Mouse (Mus musculus) CH12.LX (cell line): ENCODE data around the gene Hnf1a. TPM values are rescaled to one million over a fixed set of nuclear protein-coding genes. Genes with fewer than 3 reads are reported as not detected.

ENCODE experiments used
- DNase-seq: peaks from one replicate; pipeline ENCODE4 v3.0.0-alpha.2; 2013; ENCODE audit errors: extremely low read depth
- H3K27ac ChIP-seq: 2 replicates; pipeline ENCODE4 v1.5.1; 2012; ENCODE audit warnings: low read depth, mild to moderate bottlenecking, control low read depth, moderate library complexity; ENCODE audit not compliant: insufficient read depth
- H3K27me3 ChIP-seq: replicated peaks from 2 replicates; pipeline ENCODE3; 2012; ENCODE audit warnings: inconsistent platforms
- H3K36me3 ChIP-seq, 2 experiments: replicated peaks in 1 of 2; 2 replicates each; pipeline versions ENCODE3 to v1.6.1; 2012; ENCODE audit warnings: inconsistent platforms in 1 of 2, low read length in 1 of 2, mild to moderate bottlenecking in 1 of 2, mixed read lengths in 1 of 2, moderate library complexity in 1 of 2; ENCODE audit not compliant: control insufficient read depth in 1 of 2, insufficient read depth in 1 of 2
- H3K4me1 ChIP-seq, 2 experiments: 2 replicates each; pipeline ENCODE4 v1.6.1; 2012; ENCODE audit warnings: inconsistent platforms in 1 of 2, moderate library complexity in 1 of 2; ENCODE audit not compliant: insufficient read depth in 2 of 2, control insufficient read depth in 1 of 2
- H3K4me2 ChIP-seq: 2 replicates; pipeline ENCODE4 v1.6.1; 2012; ENCODE audit warnings: low read depth, mild to moderate bottlenecking, control low read depth; ENCODE audit not compliant: poor library complexity, insufficient read depth, severe bottlenecking
- H3K4me3 ChIP-seq, 3 experiments: fragments of 150-350 bp in 1 of 3; sonication (generic) in 1 of 3; replicated peaks in 1 of 3; 2 replicates each; pipeline versions ENCODE3 to v1.5.1; 2011 to 2012; ENCODE audit warnings: low read depth in 2 of 3, low read length in 2 of 3, mild to moderate bottlenecking in 2 of 3, moderate library complexity in 2 of 3, control low read depth in 1 of 3, improper control_type of control experiment in 1 of 3, inconsistent platforms in 1 of 3, mixed read lengths in 1 of 3; ENCODE audit not compliant: poor library complexity in 1 of 3
- H3K79me2 ChIP-seq: replicated peaks from 2 replicates; pipeline ENCODE4 v1.6.1; 2012; ENCODE audit warnings: mild to moderate bottlenecking, moderate library complexity; ENCODE audit not compliant: control insufficient read depth, poor library complexity, insufficient read depth, severe bottlenecking; ENCODE audit errors: extremely low read depth
- H3K9ac ChIP-seq: 2 replicates; pipeline ENCODE4 v1.6.1; 2012; ENCODE audit warnings: low read depth, mild to moderate bottlenecking, control low read depth, moderate library complexity; ENCODE audit not compliant: insufficient read depth
- H3K9me3 ChIP-seq: replicated peaks from 2 replicates; pipeline ENCODE3; 2012; ENCODE audit warnings: low read length, inconsistent platforms, mixed read lengths
- BHLHE40 ChIP-seq: IDR thresholded peaks from 2 replicates; pipeline ENCODE4 v1.6.1; 2011; ENCODE audit warnings: mild to moderate bottlenecking, low read depth, low read length, improper control_type of control experiment
- ELF1 ChIP-seq: IDR thresholded peaks from 2 replicates; pipeline ENCODE4 v1.6.1; 2014; ENCODE audit warnings: low read depth, mild to moderate bottlenecking, inconsistent platforms, low read length, improper control_type of control experiment
- ETS1 ChIP-seq: conservative IDR thresholded peaks from 2 replicates; pipeline ENCODE4 v1.6.1; 2012; ENCODE audit warnings: low read depth, mild to moderate bottlenecking, inconsistent platforms, low read length, improper control_type of control experiment, moderate library complexity
- HCFC1 ChIP-seq: IDR thresholded peaks from 2 replicates; pipeline ENCODE4 v1.6.1; 2012; ENCODE audit warnings: low read depth, mild to moderate bottlenecking, inconsistent platforms, low read length, improper control_type of control experiment
- IRF4 ChIP-seq: IDR thresholded peaks from 2 replicates; pipeline ENCODE4 v1.6.1; 2014; ENCODE audit warnings: low read depth, mild to moderate bottlenecking, inconsistent platforms, low read length, improper control_type of control experiment
- MEF2A ChIP-seq: IDR thresholded peaks from 2 replicates; pipeline ENCODE4 v1.6.1; 2014; ENCODE audit warnings: low read depth, mild to moderate bottlenecking, inconsistent platforms, low read length, improper control_type of control experiment, borderline replicate concordance
- MXI1 ChIP-seq: IDR thresholded peaks from 2 replicates; pipeline ENCODE4 v1.6.1; 2011; ENCODE audit warnings: mild to moderate bottlenecking, low read depth, low read length, improper control_type of control experiment
- NELFE ChIP-seq: IDR thresholded peaks from 2 replicates; pipeline ENCODE4 v1.6.1; 2011; ENCODE audit warnings: low read depth, low read length, improper control_type of control experiment
- NRF1 ChIP-seq: IDR thresholded peaks from 2 replicates; pipeline ENCODE4 v1.6.1; 2014; ENCODE audit warnings: low read depth, mild to moderate bottlenecking, inconsistent platforms, low read length, improper control_type of control experiment, moderate library complexity
- POLR2AphosphoS2 ChIP-seq: IDR thresholded peaks from 2 replicates; pipeline ENCODE4 v1.6.1; 2011; ENCODE audit warnings: low read depth, low read length, improper control_type of control experiment
- RAD21 ChIP-seq: IDR thresholded peaks from 2 replicates; pipeline ENCODE4 v1.6.1; 2011; ENCODE audit warnings: low read depth, mild to moderate bottlenecking, low read length, improper control_type of control experiment, moderate library complexity
- SIN3A ChIP-seq: IDR thresholded peaks from 2 replicates; pipeline ENCODE4 v1.6.1; 2012; ENCODE audit warnings: low read length, improper control_type of control experiment, inconsistent platforms
- SMC3 ChIP-seq: IDR thresholded peaks from 2 replicates; pipeline ENCODE4 v1.6.1; 2011; ENCODE audit warnings: low read depth, low read length, improper control_type of control experiment
- TBP ChIP-seq: conservative IDR thresholded peaks from 2 replicates; pipeline ENCODE4 v1.6.1; 2011; ENCODE audit warnings: low read depth, low read length, improper control_type of control experiment
- TCF12 ChIP-seq: IDR thresholded peaks from 2 replicates; pipeline ENCODE4 v1.6.1; 2014; ENCODE audit warnings: low read depth, mild to moderate bottlenecking, inconsistent platforms, low read length, improper control_type of control experiment
- UBTF ChIP-seq: IDR thresholded peaks from 2 replicates; pipeline ENCODE4 v1.6.1; 2012; ENCODE audit warnings: low read depth, mild to moderate bottlenecking, inconsistent platforms, low read length, improper control_type of control experiment, moderate library complexity
- ZMIZ1 ChIP-seq: IDR thresholded peaks from 2 replicates; pipeline ENCODE4 v1.6.1; 2012; ENCODE audit warnings: low read depth, mild to moderate bottlenecking, inconsistent platforms, low read length, improper control_type of control experiment
- ZNF384 ChIP-seq: IDR thresholded peaks from 2 replicates; pipeline ENCODE4 v1.6.1; 2012; ENCODE audit warnings: low read depth, low read length, improper control_type of control experiment, inconsistent platforms
- dilution Hi-C: fragments of 300-500 bp; cut with MboI; formaldehyde crosslinking; loops from 2 replicates; pipeline ENCODE4 v1.14.3; 2020; ENCODE audit warnings: low sequenced_read_pairs; ENCODE audit not compliant: extremely low pct_unique_long_range_greater_than_20kb, extremely low pct_ligation_motif_present
- in situ Hi-C: fragments of 300-500 bp; cut with MboI; formaldehyde crosslinking; loops from 3 replicates; pipeline ENCODE4 v1.14.3; 2019; ENCODE audit warnings: low sequenced_read_pairs, low pct_ligation_motif_present, low pct_unique_long_range_greater_than_20kb, mixed read lengths
- polyA plus RNA-seq: library from polyadenylated mRNA; unstranded; fragments of >175 nt; gene quantifications from 2 replicates; pipeline ENCODE4 v1.2.1, GENCODE M21; 2012; ENCODE audit warnings: low read depth; ENCODE audit not compliant: insufficient read length
- total RNA-seq, 2 experiments: library from RNA; depleted of rRNA; stranded (reverse); fragments of 300-350 nt in 1 of 2; fragments of >200 nt in 1 of 2; gene quantifications; 2 replicates each; pipeline ENCODE4 v1.2.3; 2012 to 2014

The Hnf1a gene
- total and polyA plus RNA-seq, 3 experiments, result not detected

- Histone ChIP-seq H3K27me3 (peaks cover 9% of the 10 kb centered on the region), H3K79me2 (no peaks in the 10 kb centered on the region), H3K27ac (no peak overlapping the region), H3K9ac (no peak overlapping the region), H3K36me3 (no peaks in the 10 kb centered on the region), H3K4me3 (no peak overlapping the region), H3K4me1 (peaks cover 5 to 32% of the 10 kb centered on the region in 2 experiments; a peak in 3 of 4 replicates), H3K4me2 (no peak overlapping the region), H3K9me3 (no peaks in the 10 kb centered on the region)
- dilution Hi-C loops, result no loop called here
- DNase-seq, result no peak
- TF ChIP-seq IRF4, result no peak
- TF ChIP-seq ETS1, result no peak
- TF ChIP-seq HCFC1, result no peak
- no peak for TF ChIP-seq TBP
- TF ChIP-seq ZNF384, result no peak
- no peak for TF ChIP-seq MXI1
- TF ChIP-seq SMC3, result no peak
- no peak for TF ChIP-seq NELFE
- TF ChIP-seq TCF12, result no peak
- no peak for TF ChIP-seq RAD21
- TF ChIP-seq ZMIZ1, result no peak
- TF ChIP-seq UBTF, result no peak
- TF ChIP-seq BHLHE40, result no peak
- no peak for TF ChIP-seq POLR2AphosphoS2
- no peak for TF ChIP-seq SIN3A
- in situ Hi-C loops, result loop anchor here (10.0 kb wide), 1 partner anchor 133 kb away; no protein-coding TSS in a partner anchor
Observed at GRCm38 (mm10) chr5:114972201-114972600, 1.3 kb upstream of the Hnf1a start.

GRCm38 (mm10) chr5:114969609-114970215 lies 1.2 kb downstream of the Hnf1a start:
- DNase-seq, result no peak
- Histone ChIP-seq H3K9me3 (no peaks in the 10 kb centered on the region), H3K27ac (no peak overlapping the region), H3K9ac (no peak overlapping the region), H3K27me3 (peaks cover 15% of the 10 kb centered on the region), H3K4me2 (no peak overlapping the region), H3K4me1 (peaks cover 8 to 20% of the 10 kb centered on the region in 2 experiments), H3K4me3 (no peak overlapping the region), H3K79me2 (no peaks in the 10 kb centered on the region), H3K36me3 (no peaks in the 10 kb centered on the region)
- in situ Hi-C loops (loop anchor here (10.0 kb wide), 1 partner anchor 135 kb away; no protein-coding TSS in a partner anchor), dilution Hi-C loops (no loop called here)
- TF ChIP-seq ELF1 (no peak), MEF2A (no peak), NRF1 (no peak)
